Mouse (Mus musculus): ENCODE results near the gene Alpl. TPM values are rescaled to one million over a fixed set of nuclear protein-coding genes. Genes with fewer than 3 reads are reported as not detected.

Gene Alpl
- polyA plus RNA-seq, 1 experiment from 2014 or later, result 9.8 TPM

DNA sequence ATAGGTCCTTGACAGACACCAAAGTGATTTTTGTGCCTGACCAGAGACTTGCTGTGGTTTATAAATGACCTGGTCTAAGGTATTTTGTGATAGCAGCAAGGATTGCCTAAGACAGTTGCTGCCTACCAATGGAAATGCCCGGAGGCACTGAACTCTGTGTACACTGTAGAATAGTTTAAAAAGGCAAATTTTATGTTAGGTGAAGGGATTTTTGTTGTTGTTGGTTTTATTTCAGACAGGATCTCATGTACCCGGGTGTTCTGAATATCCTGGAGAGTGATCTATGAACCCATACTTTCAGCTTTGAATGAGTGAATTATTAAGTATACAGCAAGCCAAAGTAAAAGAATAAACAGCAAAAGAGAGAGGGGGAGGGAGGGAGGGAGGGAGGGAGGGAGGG lies 28.7 kb upstream of the Alpl start:
- no peak overlapping the region for H3K9ac ChIP-seq (ENCODE audit: low read length)
- no peak overlapping the region for H3K4me2 ChIP-seq (ENCODE audit: low read depth, low read length)
- H3K36me3 ChIP-seq (ENCODE audit: control insufficient read depth, insufficient read depth, low read length), result no peaks in the 10 kb centered on the region
- no peak for ATAC-seq (ENCODE audit: insufficient read depth, low FRiP score)
- H3K4me1 ChIP-seq (ENCODE audit: control insufficient read depth, insufficient read depth, low read length), result no peaks in the 10 kb centered on the region
- 74% methylated on average over 2 of the region's 2 CpGs for WGBS
- H3K27me3 ChIP-seq (ENCODE audit: control insufficient read depth, insufficient read depth, low read length), result peaks cover 7% of the 10 kb centered on the region; the same call in 1 of the 2 replicates
- no peak overlapping the region for H3K4me3 ChIP-seq (replicated peaks; ENCODE audit: low read length)
- peaks cover under 1% of the 10 kb centered on the region; the same call in 1 of the 2 replicates for H3K9me3 ChIP-seq (replicated peaks; ENCODE audit: control insufficient read depth, low read length)
- H3K27ac ChIP-seq (ENCODE audit: low read length), result no peak overlapping the region

DNA sequence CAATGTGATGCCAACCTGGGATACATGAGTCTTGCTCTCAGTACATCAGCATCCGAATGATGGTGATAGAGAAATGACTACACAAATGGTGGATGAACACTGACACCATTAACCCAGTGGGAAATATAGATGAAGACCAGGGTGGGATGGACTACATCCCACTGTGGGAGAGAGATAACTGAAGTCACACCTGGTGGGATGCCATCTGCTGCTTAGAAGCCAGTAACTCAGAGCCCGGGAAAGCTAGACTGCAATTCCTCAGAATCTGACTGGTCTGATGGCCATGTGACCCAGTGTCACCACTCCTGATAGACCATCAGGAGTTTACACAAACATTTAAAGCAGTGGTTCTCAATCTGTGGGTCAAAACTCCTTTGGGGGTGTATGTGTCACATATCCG lies 27.4 kb upstream of the Alpl start:
- Histone ChIP-seq H3K4me1 (ENCODE audit: control insufficient read depth, insufficient read depth, low read length) (no peaks in the 10 kb centered on the region), H3K27me3 (ENCODE audit: control insufficient read depth, insufficient read depth, low read length) (no peaks in the 10 kb centered on the region), H3K9me3 (replicated peaks; ENCODE audit: control insufficient read depth, low read length) (peaks cover 4% of the 10 kb centered on the region; the same call in 1 of the 2 replicates), H3K27ac (ENCODE audit: low read length) (no peak overlapping the region), H3K36me3 (ENCODE audit: control insufficient read depth, insufficient read depth, low read length) (no peaks in the 10 kb centered on the region), H3K9ac (ENCODE audit: low read length) (no peak overlapping the region), H3K4me2 (ENCODE audit: low read depth, low read length) (no peak overlapping the region), H3K4me3 (replicated peaks; ENCODE audit: low read length) (no peak overlapping the region)
- WGBS, result 79% methylated on average over 3 of the region's 3 CpGs
- ATAC-seq (ENCODE audit: insufficient read depth, low FRiP score), result no peak

DNA sequence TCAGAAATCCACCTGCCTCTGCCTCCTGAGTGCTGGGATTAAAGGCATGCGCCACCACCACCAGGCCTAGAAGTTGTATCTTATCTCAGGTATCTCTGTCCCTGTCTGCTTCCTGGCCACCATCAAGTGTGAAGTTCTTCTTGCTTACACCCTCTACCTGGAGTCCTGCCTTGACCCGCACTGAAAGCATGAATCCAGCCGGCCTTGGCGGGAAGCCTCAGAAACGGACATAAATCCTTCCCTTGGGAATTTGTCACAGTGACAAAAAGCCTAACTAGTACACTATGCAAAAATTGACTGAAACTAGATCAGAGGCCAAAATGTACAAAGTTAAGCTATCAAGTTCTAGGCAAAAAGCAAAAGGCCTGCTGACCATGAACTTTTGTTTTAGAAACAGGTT lies 26.4 kb upstream of the Alpl start:
- H3K9me3 ChIP-seq (replicated peaks; ENCODE audit: control insufficient read depth, low read length), result peaks cover 4% of the 10 kb centered on the region; the same call in 1 of the 2 replicates
- no peak overlapping the region for H3K27ac ChIP-seq (ENCODE audit: low read length)
- no peaks in the 10 kb centered on the region for H3K4me1 ChIP-seq (ENCODE audit: control insufficient read depth, insufficient read depth, low read length)
- no peak for ATAC-seq (ENCODE audit: insufficient read depth, low FRiP score)
- no peak overlapping the region for H3K4me2 ChIP-seq (ENCODE audit: low read depth, low read length)
- no peaks in the 10 kb centered on the region for H3K27me3 ChIP-seq (ENCODE audit: control insufficient read depth, insufficient read depth, low read length)
- H3K4me3 ChIP-seq (replicated peaks; ENCODE audit: low read length), result no peak overlapping the region
- H3K36me3 ChIP-seq (ENCODE audit: control insufficient read depth, insufficient read depth, low read length), result no peaks in the 10 kb centered on the region
- WGBS, result 89% methylated on average over 5 of the region's 5 CpGs
- no peak overlapping the region for H3K9ac ChIP-seq (ENCODE audit: low read length)

DNA sequence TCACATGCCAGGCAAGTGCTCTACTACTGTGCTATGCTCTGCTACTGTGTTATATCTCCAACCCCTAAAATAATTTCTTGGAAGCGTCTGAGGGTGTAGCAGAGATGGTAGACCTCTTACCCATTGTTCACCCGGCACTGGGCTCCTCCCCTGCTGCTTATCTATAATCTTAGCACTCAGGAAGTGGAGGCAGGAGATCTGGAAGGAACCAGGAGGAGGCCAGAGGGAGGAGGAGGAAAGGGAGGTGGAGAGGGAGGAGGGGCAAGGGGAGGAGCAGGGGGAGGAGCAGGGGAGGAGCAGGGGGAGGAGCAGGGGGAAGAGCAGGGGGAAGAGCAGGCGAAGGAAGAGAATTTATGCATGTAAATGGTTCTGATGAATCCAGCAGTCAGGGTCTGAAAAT lies 24.5 kb upstream of the Alpl start:
- no peak overlapping the region for H3K4me2 ChIP-seq (ENCODE audit: low read depth, low read length)
- no peaks in the 10 kb centered on the region for H3K27me3 ChIP-seq (ENCODE audit: control insufficient read depth, insufficient read depth, low read length)
- 25% methylated on average over 3 of the region's 3 CpGs for WGBS
- no peak overlapping the region for H3K9ac ChIP-seq (ENCODE audit: low read length)
- H3K36me3 ChIP-seq (ENCODE audit: control insufficient read depth, insufficient read depth, low read length), result no peaks in the 10 kb centered on the region
- peaks cover 4% of the 10 kb centered on the region; the same call in 1 of the 2 replicates for H3K9me3 ChIP-seq (replicated peaks; ENCODE audit: control insufficient read depth, low read length)
- H3K27ac ChIP-seq (ENCODE audit: low read length), result no peak overlapping the region
- no peaks in the 10 kb centered on the region for H3K4me1 ChIP-seq (ENCODE audit: control insufficient read depth, insufficient read depth, low read length)
- no peak overlapping the region for H3K4me3 ChIP-seq (replicated peaks; ENCODE audit: low read length)
- peak; percentile 33; the same call in 1 of the 2 replicates for ATAC-seq (ENCODE audit: insufficient read depth, low FRiP score)

DNA sequence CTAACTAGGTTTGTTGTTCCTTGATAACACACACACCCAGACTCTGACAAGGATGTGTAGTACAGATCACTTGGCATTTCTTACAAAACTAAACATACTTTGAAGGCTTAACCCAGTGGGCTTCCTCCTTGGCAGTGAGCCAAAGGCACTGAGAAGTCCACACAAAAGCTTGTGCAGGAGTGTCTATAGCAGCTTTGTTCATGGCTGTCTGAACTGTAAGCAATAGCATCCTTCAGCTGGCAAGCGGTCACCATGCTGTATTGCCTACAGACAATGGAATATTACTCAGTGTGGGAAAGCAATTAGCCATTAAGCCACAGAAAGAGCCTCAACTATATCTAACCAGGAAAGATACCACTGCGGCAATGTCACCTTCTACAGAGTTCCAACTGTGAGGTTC lies 23.3 kb upstream of the Alpl start:
- Histone ChIP-seq H3K27ac (ENCODE audit: low read length) (no peak overlapping the region), H3K4me3 (replicated peaks; ENCODE audit: low read length) (no peak overlapping the region), H3K9ac (ENCODE audit: low read length) (no peak overlapping the region), H3K9me3 (replicated peaks; ENCODE audit: control insufficient read depth, low read length) (peaks cover 4% of the 10 kb centered on the region; the same call in 1 of the 2 replicates), H3K36me3 (ENCODE audit: control insufficient read depth, insufficient read depth, low read length) (no peaks in the 10 kb centered on the region), H3K27me3 (ENCODE audit: control insufficient read depth, insufficient read depth, low read length) (no peaks in the 10 kb centered on the region), H3K4me2 (ENCODE audit: low read depth, low read length) (no peak overlapping the region), H3K4me1 (ENCODE audit: control insufficient read depth, insufficient read depth, low read length) (no peaks in the 10 kb centered on the region)
- WGBS, result 84% methylated on average over 2 of the region's 2 CpGs
- ATAC-seq (ENCODE audit: insufficient read depth, low FRiP score), result no peak

DNA sequence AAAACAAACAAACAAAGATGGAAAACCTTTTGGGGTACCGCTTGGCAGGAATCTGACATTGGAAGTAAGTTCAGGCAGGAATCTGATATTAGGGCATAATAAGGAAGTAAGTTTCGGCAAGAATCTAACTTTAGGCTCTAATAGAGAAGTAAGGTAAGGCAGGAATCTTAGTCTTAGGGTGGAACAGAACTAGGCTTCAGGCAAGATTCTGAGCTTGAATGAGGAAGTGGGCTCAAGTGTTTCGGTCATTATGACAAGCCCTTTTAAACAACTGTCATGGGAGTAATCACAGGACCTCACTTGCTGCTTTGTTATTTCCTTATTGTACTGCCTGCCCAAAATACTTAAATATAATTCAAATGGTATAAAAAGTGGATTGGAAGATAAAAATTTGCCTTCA lies 22.2 kb upstream of the Alpl start:
- Histone ChIP-seq H3K27me3 (ENCODE audit: control insufficient read depth, insufficient read depth, low read length) (no peaks in the 10 kb centered on the region), H3K36me3 (ENCODE audit: control insufficient read depth, insufficient read depth, low read length) (no peaks in the 10 kb centered on the region), H3K9ac (ENCODE audit: low read length) (no peak overlapping the region), H3K27ac (ENCODE audit: low read length) (no peak overlapping the region), H3K4me1 (ENCODE audit: control insufficient read depth, insufficient read depth, low read length) (no peaks in the 10 kb centered on the region), H3K4me3 (replicated peaks; ENCODE audit: low read length) (no peak overlapping the region), H3K4me2 (ENCODE audit: low read depth, low read length) (no peak overlapping the region), H3K9me3 (replicated peaks; ENCODE audit: control insufficient read depth, low read length) (peaks cover 4% of the 10 kb centered on the region; the same call in 1 of the 2 replicates)
- no peak for ATAC-seq (ENCODE audit: insufficient read depth, low FRiP score)
- WGBS, result 77% methylated on average over 3 of the region's 3 CpGs

DNA sequence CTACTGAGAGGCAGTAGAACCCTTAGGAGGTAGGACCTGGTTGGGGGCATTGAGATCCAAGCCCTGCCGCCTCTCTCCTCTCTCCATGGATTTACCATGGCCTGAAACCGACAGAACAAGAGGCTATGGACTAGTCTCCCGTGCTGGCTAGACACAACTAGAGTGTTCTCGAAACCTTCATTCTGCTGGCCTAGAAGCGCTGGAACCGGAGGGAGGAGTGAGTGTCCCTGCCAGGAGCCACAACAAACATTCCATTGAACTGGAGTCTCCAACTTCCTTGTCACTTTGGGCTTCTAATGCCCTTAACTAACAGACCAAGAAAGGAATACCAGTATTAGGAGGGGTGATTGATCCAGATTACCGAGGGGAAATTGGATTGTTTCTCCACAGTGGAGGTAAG lies 20.0 kb upstream of the Alpl start:
- H3K4me3 ChIP-seq (replicated peaks; ENCODE audit: low read length), result no peak overlapping the region
- no peak overlapping the region for H3K27ac ChIP-seq (ENCODE audit: low read length)
- no peak overlapping the region for H3K9ac ChIP-seq (ENCODE audit: low read length)
- peaks cover 4% of the 10 kb centered on the region; the same call in 1 of the 2 replicates for H3K9me3 ChIP-seq (replicated peaks; ENCODE audit: control insufficient read depth, low read length)
- no peaks in the 10 kb centered on the region for H3K36me3 ChIP-seq (ENCODE audit: control insufficient read depth, insufficient read depth, low read length)
- ATAC-seq (ENCODE audit: insufficient read depth, low FRiP score), result no peak
- 66% methylated on average over 7 of the region's 7 CpGs for WGBS
- 0 out of 2 replicates have a peak, but pooled peaks cover 2% of the 10 kb centered on the region for H3K4me1 ChIP-seq (ENCODE audit: control insufficient read depth, insufficient read depth, low read length)
- H3K27me3 ChIP-seq (ENCODE audit: control insufficient read depth, insufficient read depth, low read length), result no peaks in the 10 kb centered on the region
- no peak overlapping the region for H3K4me2 ChIP-seq (ENCODE audit: low read depth, low read length)

DNA sequence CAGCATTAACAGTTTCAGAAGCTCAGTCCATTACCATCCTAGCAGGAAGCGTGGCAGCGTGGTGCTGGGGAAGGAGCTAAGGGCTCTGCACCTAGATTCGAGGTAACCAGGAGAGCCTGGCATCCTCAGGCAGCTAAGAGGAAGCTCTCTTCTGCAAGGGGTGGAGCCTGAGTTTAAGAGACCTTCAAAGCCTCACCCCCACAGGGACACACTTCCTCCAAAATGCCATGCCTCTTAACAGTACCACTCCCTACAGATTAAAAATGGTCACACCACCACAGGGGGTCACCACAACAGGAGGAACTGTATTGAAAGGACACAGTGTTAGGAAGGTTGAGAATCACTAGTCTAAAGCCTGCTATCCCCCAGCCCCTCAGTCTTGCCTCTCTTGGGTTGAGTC lies 19.3 kb upstream of the Alpl start:
- Histone ChIP-seq H3K27me3 (ENCODE audit: control insufficient read depth, insufficient read depth, low read length) (no peaks in the 10 kb centered on the region), H3K4me1 (ENCODE audit: control insufficient read depth, insufficient read depth, low read length) (0 out of 2 replicates have a peak, but pooled peaks cover 3% of the 10 kb centered on the region), H3K4me2 (ENCODE audit: low read depth, low read length) (no peak overlapping the region), H3K9me3 (replicated peaks; ENCODE audit: control insufficient read depth, low read length) (peaks cover 4% of the 10 kb centered on the region; the same call in 1 of the 2 replicates), H3K36me3 (ENCODE audit: control insufficient read depth, insufficient read depth, low read length) (no peaks in the 10 kb centered on the region), H3K4me3 (replicated peaks; ENCODE audit: low read length) (no peak overlapping the region), H3K9ac (ENCODE audit: low read length) (no peak overlapping the region), H3K27ac (ENCODE audit: low read length) (no peak overlapping the region)
- ATAC-seq (ENCODE audit: insufficient read depth, low FRiP score), result no peak
- 72% methylated on average over 3 of the region's 3 CpGs for WGBS

DNA sequence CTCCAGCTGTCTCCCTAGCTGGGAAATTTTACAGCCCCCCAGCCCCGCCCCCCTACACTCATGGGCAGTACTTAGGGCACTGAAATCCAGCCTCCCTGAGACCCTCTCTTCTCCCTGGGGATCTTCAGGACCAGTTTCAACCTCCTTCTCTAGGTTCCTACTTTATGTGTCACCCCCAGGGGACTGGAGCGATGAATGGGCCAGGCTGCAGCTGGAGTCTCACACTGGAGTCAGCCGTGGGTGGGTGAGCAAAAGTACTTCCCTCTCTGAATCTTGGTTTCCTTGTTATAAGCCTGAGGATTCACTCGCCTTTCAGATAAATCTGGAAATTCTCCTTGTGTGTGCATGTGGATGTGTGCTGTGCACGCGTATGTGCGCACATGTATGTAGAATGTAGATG lies 18.0 kb upstream of the Alpl start:
- no peak for ATAC-seq (ENCODE audit: insufficient read depth, low FRiP score)
- no peaks in the 10 kb centered on the region for H3K36me3 ChIP-seq (ENCODE audit: control insufficient read depth, insufficient read depth, low read length)
- H3K4me2 ChIP-seq (ENCODE audit: low read depth, low read length), result no peak overlapping the region
- WGBS, result 79% methylated on average over 7 of the region's 7 CpGs
- no peaks in the 10 kb centered on the region for H3K9me3 ChIP-seq (replicated peaks; ENCODE audit: control insufficient read depth, low read length)
- no peaks in the 10 kb centered on the region for H3K27me3 ChIP-seq (ENCODE audit: control insufficient read depth, insufficient read depth, low read length)
- H3K27ac ChIP-seq (ENCODE audit: low read length), result no peak overlapping the region
- 0 out of 2 replicates have a peak, but pooled peaks cover 3% of the 10 kb centered on the region for H3K4me1 ChIP-seq (ENCODE audit: control insufficient read depth, insufficient read depth, low read length)
- no peak overlapping the region for H3K4me3 ChIP-seq (replicated peaks; ENCODE audit: low read length)
- H3K9ac ChIP-seq (ENCODE audit: low read length), result no peak overlapping the region
